Mouse (Mus musculus): ENCODE data around the gene Nbas.

GRCm38 (mm10) chr12:13461558-13462153 is 192.7 kb downstream of the Nbas start:
- TF ChIP-seq CTCF (IDR thresholded peaks at IDR 0.05; ENCODE audit: low read depth) (no peak), EP300 (IDR thresholded peaks at IDR 0.05; ENCODE audit: low read depth) (no peak)

All from liver, postnatal 0 days (tissue).